Mouse (Mus musculus) ES-Bruce4 (cell line): ENCODE data around the gene Gm29609. TPM values are rescaled to one million over a fixed set of nuclear protein-coding genes. Genes with fewer than 3 reads are reported as not detected.

Experiments used
- H3K27ac ChIP-seq: 2 replicates; pipeline ENCODE4 v1.5.1; 2012; ENCODE audit warnings: low read length, inconsistent platforms; ENCODE audit not compliant: insufficient read depth
- H3K27me3 ChIP-seq: 2 replicates; pipeline ENCODE4 v1.6.1; 2012; ENCODE audit warnings: mild to moderate bottlenecking, low read length, inconsistent platforms; ENCODE audit not compliant: control insufficient read depth, poor library complexity, insufficient read depth, severe bottlenecking
- H3K36me3 ChIP-seq: 2 replicates; pipeline ENCODE4 v1.6.1; 2012; ENCODE audit warnings: inconsistent platforms, mild to moderate bottlenecking, low read length, moderate library complexity; ENCODE audit not compliant: control insufficient read depth, poor library complexity, insufficient read depth, severe bottlenecking
- H3K4me1 ChIP-seq: one replicate; pipeline ENCODE4 v1.8.1; 2011; ENCODE audit warnings: low read length; ENCODE audit not compliant: control insufficient read depth, insufficient read depth
- H3K4me3 ChIP-seq: 2 replicates; pipeline ENCODE4 v1.5.1; 2011; ENCODE audit warnings: low read depth, mild to moderate bottlenecking, low read length
- H3K9ac ChIP-seq: 2 replicates; pipeline ENCODE4 v1.6.1; 2012; ENCODE audit warnings: low read depth, mild to moderate bottlenecking, inconsistent platforms; ENCODE audit not compliant: poor library complexity, severe bottlenecking
- H3K9me3 ChIP-seq: replicated peaks from 2 replicates; pipeline ENCODE4 v1.6.1; 2012; ENCODE audit warnings: mild to moderate bottlenecking, low read length, inconsistent platforms; ENCODE audit not compliant: control insufficient read depth, poor library complexity, insufficient read depth, severe bottlenecking
- CTCF ChIP-seq: IDR thresholded peaks from one replicate; pipeline ENCODE4 v1.8.1; 2011; ENCODE audit warnings: low read depth, low read length
- EP300 ChIP-seq: IDR thresholded peaks from 2 replicates; pipeline ENCODE4 v1.6.1; 2011; ENCODE audit warnings: low read depth, low read length; ENCODE audit not compliant: insufficient read depth
- POLR2A ChIP-seq: IDR thresholded peaks from one replicate; pipeline ENCODE4 v1.8.1; 2011; ENCODE audit warnings: low read length; ENCODE audit not compliant: insufficient read depth
- polyA plus RNA-seq: library from polyadenylated mRNA; stranded (reverse); fragments of >200 nt; gene quantifications from 2 replicates; pipeline ENCODE4 v1.2.4, GENCODE M21; 2011; ENCODE audit warnings: low read depth; ENCODE audit not compliant: missing spikeins, insufficient read depth, insufficient read length

Gm29609 gene
- polyA plus RNA-seq, 1 experiment, result 2.6 TPM

DNA sequence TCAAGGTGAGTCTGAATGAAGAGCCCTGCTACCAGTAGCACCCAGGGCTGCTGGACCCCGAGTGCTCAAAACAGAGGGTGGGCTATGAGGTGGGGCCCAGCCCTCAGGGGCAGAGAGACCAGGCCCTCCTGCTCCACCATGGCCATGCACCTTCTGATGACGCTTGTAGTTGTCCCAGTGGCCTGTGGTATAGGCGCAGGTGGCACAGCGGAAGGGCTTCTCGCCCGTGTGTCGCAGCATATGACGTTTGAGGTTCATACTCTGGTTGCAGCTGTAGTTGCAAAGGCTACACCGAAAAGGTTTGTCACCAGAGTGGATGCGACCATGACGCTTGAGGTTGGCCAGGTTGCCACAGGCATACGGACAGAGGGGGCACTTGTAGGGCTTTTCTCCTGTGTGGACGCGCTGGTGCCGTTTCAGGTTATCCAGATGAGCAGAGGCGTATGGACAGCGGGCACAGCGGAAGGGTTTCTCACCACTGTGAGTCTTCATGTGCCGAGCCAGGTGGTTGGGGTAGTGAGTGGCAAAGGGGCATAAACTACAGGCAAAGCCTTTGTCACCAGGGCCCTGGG is 19.7 kb upstream of the Gm29609 start:
- no peak overlapping the region for H3K4me3 ChIP-seq

GRCm38 (mm10) chr5:31198616-31199320 is 19.1 kb upstream of the Gm29609 start:
- Histone ChIP-seq H3K9ac (no peak overlapping the region), H3K27ac (no peak overlapping the region), H3K27me3 (no peaks in the 10 kb centered on the region), H3K9me3 (no peaks in the 10 kb centered on the region), H3K4me3 (no peak overlapping the region), H3K4me1 (no peaks in the 10 kb centered on the region), H3K36me3 (peaks cover 50% of the 10 kb centered on the region)
- TF ChIP-seq EP300, result no peak
- no peak for TF ChIP-seq CTCF

More for the DNA sequence above, 19.7 kb upstream of the Gm29609 start:
- Histone ChIP-seq H3K36me3 (peaks cover 51% of the 10 kb centered on the region), H3K27ac (no peak overlapping the region), H3K9me3 (no peaks in the 10 kb centered on the region), H3K4me1 (no peaks in the 10 kb centered on the region), H3K9ac (no peak overlapping the region), H3K27me3 (no peaks in the 10 kb centered on the region)
- no peak for TF ChIP-seq POLR2A
- TF ChIP-seq EP300, result no peak
- TF ChIP-seq CTCF, result no peak

DNA sequence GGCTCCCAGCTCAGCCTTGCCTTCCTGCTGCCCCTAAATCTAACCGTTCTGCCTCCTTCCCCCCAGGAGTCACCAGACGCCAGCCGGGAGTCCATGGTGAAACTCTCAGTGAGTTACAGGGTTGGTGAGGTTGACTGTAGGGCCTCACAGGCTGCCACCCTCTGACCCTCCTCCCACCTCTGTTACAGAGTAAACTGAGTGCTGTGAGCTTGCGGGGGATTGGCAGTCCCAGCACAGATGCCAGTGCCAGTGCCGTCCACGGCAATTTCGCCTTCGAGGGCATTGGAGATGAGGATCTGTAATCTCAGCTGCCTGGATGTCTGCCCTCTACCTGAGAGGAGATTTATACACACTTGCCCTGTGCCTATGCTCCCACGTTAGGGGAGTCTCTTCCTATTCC is 18.5 kb upstream of the Gm29609 start:
- Histone ChIP-seq H3K9ac (no peak overlapping the region), H3K4me1 (no peaks in the 10 kb centered on the region), H3K27me3 (no peaks in the 10 kb centered on the region), H3K9me3 (no peaks in the 10 kb centered on the region), H3K27ac (no peak overlapping the region), H3K4me3 (no peak overlapping the region), H3K36me3 (peaks cover 46% of the 10 kb centered on the region)
- no peak for TF ChIP-seq POLR2A
- TF ChIP-seq CTCF, result no peak
- TF ChIP-seq EP300, result no peak

- Histone ChIP-seq H3K27ac (no peak overlapping the region), H3K9ac (no peak overlapping the region), H3K36me3 (peaks cover 44% of the 10 kb centered on the region), H3K27me3 (no peaks in the 10 kb centered on the region), H3K4me1 (no peaks in the 10 kb centered on the region), H3K9me3 (no peaks in the 10 kb centered on the region), H3K4me3 (no peak overlapping the region)
- TF ChIP-seq CTCF (no peak), EP300 (no peak), POLR2A (no peak)
Observed at GRCm38 (mm10) chr5:31197072-31197471, 17.4 kb upstream of the Gm29609 start.

DNA sequence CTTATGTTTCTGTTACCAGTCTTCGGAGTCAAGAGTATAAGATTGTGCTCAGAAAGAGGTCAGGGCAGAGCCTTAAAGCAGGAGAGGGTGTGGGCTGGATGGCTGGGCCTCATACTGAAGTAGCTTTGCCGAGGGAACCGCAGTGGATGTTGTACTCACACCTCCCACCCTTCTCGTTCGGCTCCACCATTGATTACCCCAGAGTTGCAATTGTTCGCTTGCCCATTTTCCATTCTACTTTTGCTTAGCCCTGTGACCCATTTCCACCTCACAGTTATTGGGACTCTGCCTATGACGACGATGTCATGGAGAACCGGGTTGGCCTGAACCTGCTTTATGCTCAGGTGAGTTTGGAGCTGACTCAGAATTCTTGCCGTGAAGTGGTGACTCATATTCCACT is 16.5 kb upstream of the Gm29609 start:
- TF ChIP-seq POLR2A (no peak), CTCF (no peak), EP300 (no peak)
- no peaks in the 10 kb centered on the region for H3K4me1 ChIP-seq
- no peak overlapping the region for H3K27ac ChIP-seq
- no peak overlapping the region for H3K4me3 ChIP-seq
- H3K36me3 ChIP-seq, result peaks cover 44% of the 10 kb centered on the region
- H3K9me3 ChIP-seq, result no peaks in the 10 kb centered on the region
- H3K27me3 ChIP-seq, result no peaks in the 10 kb centered on the region
- no peak overlapping the region for H3K9ac ChIP-seq

DNA sequence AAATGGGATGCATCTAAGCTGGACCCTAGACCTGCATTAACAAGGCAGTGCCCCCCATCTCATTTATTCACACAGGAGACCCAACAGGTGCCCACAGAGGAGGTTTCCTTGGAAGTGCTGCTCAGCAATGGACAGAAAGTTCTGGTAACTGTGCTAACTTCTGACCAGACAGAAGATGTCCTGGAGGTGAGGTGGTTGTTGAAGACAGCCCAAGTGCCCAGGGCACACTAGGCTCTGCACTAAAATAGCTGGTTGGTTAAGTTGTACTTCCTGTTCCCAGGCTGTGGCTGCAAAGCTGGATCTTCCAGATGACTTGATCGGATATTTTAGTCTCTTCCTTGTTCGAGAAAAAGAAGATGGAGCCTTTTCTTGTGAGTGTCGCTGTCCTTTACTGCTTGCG is 16.0 kb upstream of the Gm29609 start:
- no peaks in the 10 kb centered on the region for H3K27me3 ChIP-seq
- peaks cover 44% of the 10 kb centered on the region for H3K36me3 ChIP-seq
- H3K9ac ChIP-seq, result no peak overlapping the region
- no peaks in the 10 kb centered on the region for H3K4me1 ChIP-seq
- no peak overlapping the region for H3K4me3 ChIP-seq
- no peak overlapping the region for H3K27ac ChIP-seq
- TF ChIP-seq CTCF (no peak), EP300 (no peak), POLR2A (no peak)
- H3K9me3 ChIP-seq, result no peaks in the 10 kb centered on the region
